Mouse (Mus musculus) brain, embryonic 14.5 days (tissue): ENCODE measurements around the gene 4933402J07Rik. TPM values are rescaled to one million over a fixed set of nuclear protein-coding genes. Genes with fewer than 3 reads are reported as not detected.

Source experiments
- DNase-seq: peaks from one replicate; pipeline ENCODE4 v3.0.0-alpha.2; 2011; ENCODE audit warnings: low read depth
- CTCF ChIP-seq: fragments of 200-500 bp; IDR thresholded peaks from 2 replicates; pipeline ENCODE4 v1.5.1; 2012; ENCODE audit warnings: inconsistent platforms, mild to moderate bottlenecking, moderate library complexity, borderline replicate concordance; ENCODE audit not compliant: insufficient read depth, insufficient read length; ENCODE audit errors: extremely low read depth
- POLR2A ChIP-seq: fragments of 200-500 bp; IDR thresholded peaks from 2 replicates; pipeline ENCODE4 v1.6.1; 2012; ENCODE audit warnings: mild to moderate bottlenecking, inconsistent platforms, borderline replicate concordance; ENCODE audit not compliant: poor library complexity, insufficient read depth, insufficient read length, severe bottlenecking; ENCODE audit errors: extremely low read depth
- polyA plus RNA-seq: library from polyadenylated mRNA; depleted of rRNA; stranded (reverse); fragments of >200 nt; gene quantifications from 2 replicates; pipeline ENCODE4 v1.2.3, GENCODE M21; 2012; rRNA removed

The 4933402J07Rik gene
- polyA plus RNA-seq = not detected in 2 replicates

GRCm38 (mm10) chr8:87563553-87563952, at the start of gene 4933402J07Rik:
Gene 4933402J07Rik (plus strand): TSS chr8:87563853.
- TF ChIP-seq POLR2A = no peak
- no peak for TF ChIP-seq CTCF
- DNase-seq = no peak

- TF ChIP-seq POLR2A (no peak), CTCF (no peak)
- DNase-seq = no peak
Observed at GRCm38 (mm10) chr8:87517132-87517531, 46.5 kb upstream of the 4933402J07Rik start.

- no peak for DNase-seq
- no peak for TF ChIP-seq POLR2A
- no peak for TF ChIP-seq CTCF
Observed at GRCm38 (mm10) chr8:87525006-87525405, 38.6 kb upstream of the 4933402J07Rik start.

GRCm38 (mm10) chr8:87531176-87531575, 32.5 kb upstream of the 4933402J07Rik start:
- TF ChIP-seq POLR2A (no peak), CTCF (no peak)
- DNase-seq = no peak

- TF ChIP-seq POLR2A (no peak), CTCF (no peak)
- no peak for DNase-seq
Observed at GRCm38 (mm10) chr8:87533476-87533875, 30.2 kb upstream of the 4933402J07Rik start.

GRCm38 (mm10) chr8:87534846-87535245, 28.8 kb upstream of the 4933402J07Rik start:
- no peak for TF ChIP-seq POLR2A
- peak; percentile 38; the same call in 1 of the 2 replicates for TF ChIP-seq CTCF
- DNase-seq = no peak

- TF ChIP-seq CTCF = peak; percentile 95
- no peak for TF ChIP-seq POLR2A
- DNase-seq = peak; percentile 83
Observed at GRCm38 (mm10) chr8:87536615-87537329, 26.9 kb upstream of the 4933402J07Rik start.

GRCm38 (mm10) chr8:87539829-87540394, 23.7 kb upstream of the 4933402J07Rik start:
- DNase-seq = peak; percentile 77
- no peak for TF ChIP-seq CTCF
- no peak for TF ChIP-seq POLR2A

GRCm38 (mm10) chr8:87549881-87550280, 13.8 kb upstream of the 4933402J07Rik start:
- TF ChIP-seq POLR2A = no peak
- TF ChIP-seq CTCF = no peak
- no peak for DNase-seq

- no peak for TF ChIP-seq POLR2A
- no peak for TF ChIP-seq CTCF
- no peak for DNase-seq
Observed at GRCm38 (mm10) chr8:87552801-87553200, 10.9 kb upstream of the 4933402J07Rik start.

GRCm38 (mm10) chr8:87560801-87561200, 2.9 kb upstream of the 4933402J07Rik start:
- TF ChIP-seq POLR2A = no peak
- TF ChIP-seq CTCF = no peak
- DNase-seq = no peak

GRCm38 (mm10) chr8:87569203-87569602, 5.5 kb downstream of the 4933402J07Rik start:
- no peak for DNase-seq
- TF ChIP-seq CTCF (no peak), POLR2A (no peak)
